Mouse (Mus musculus) lung, postnatal 25 days (tissue): ENCODE measurements around the gene Gm10409.
"Not testable (repeated sequence)": the region's sequence is repeated elsewhere in the genome, so short reads cannot be mapped to it uniquely, and the experiment has no call there.

Source experiments
- DNase-seq: peaks from one replicate; pipeline ENCODE4 v3.0.0; 2022; ENCODE audit warnings: low spot score

Gm10409 gene

GRCm38 (mm10) chr14:3412314-3412713, at the start of gene Gm10409:
Gene Gm10409 (plus strand): TSS chr14:3412614.
- DNase-seq: not testable (repeated sequence)

- DNase-seq: not testable (repeated sequence)
These were observed 17.6 kb upstream of the Gm10409 start, which contains the start of gene Gm10413 for GRCm38 (mm10) chr14:3394793-3395192. Gene Gm10413 (plus strand): TSS chr14:3395093.

GRCm38 (mm10) chr14:3427803-3428202, 15.4 kb downstream of the Gm10409 start, which contains the start of gene Gm3005:
Gene Gm3005 (plus strand): TSS chr14:3428103.
- DNase-seq: not testable (repeated sequence)

- not testable (repeated sequence) for DNase-seq
These were observed 36.7 kb downstream of the Gm10409 start, which contains the start of gene Gm10408 for GRCm38 (mm10) chr14:3449079-3449478. Gene Gm10408 (plus strand): TSS chr14:3449379.
